Mouse (Mus musculus): ENCODE measurements around the gene Gm29427.
"Not testable (repeated sequence)": the region's sequence is repeated elsewhere in the genome, so short reads cannot be mapped to it uniquely, and the experiment has no call there.

Gene Gm29427

GRCm38 (mm10) chr1:130659641-130660040 lies 56.0 kb downstream of the Gm29427 start:
- DNase-seq (ENCODE audit: low read depth, low spot score): not testable (repeated sequence)

GRCm38 (mm10) chr1:130644103-130644502 lies 71.5 kb downstream of the Gm29427 start:
- no peak for DNase-seq (ENCODE audit: low read depth, low spot score)

GRCm38 (mm10) chr1:130640967-130641366 lies 74.6 kb downstream of the Gm29427 start:
- no peak for DNase-seq (ENCODE audit: low read depth, low spot score)

DNA sequence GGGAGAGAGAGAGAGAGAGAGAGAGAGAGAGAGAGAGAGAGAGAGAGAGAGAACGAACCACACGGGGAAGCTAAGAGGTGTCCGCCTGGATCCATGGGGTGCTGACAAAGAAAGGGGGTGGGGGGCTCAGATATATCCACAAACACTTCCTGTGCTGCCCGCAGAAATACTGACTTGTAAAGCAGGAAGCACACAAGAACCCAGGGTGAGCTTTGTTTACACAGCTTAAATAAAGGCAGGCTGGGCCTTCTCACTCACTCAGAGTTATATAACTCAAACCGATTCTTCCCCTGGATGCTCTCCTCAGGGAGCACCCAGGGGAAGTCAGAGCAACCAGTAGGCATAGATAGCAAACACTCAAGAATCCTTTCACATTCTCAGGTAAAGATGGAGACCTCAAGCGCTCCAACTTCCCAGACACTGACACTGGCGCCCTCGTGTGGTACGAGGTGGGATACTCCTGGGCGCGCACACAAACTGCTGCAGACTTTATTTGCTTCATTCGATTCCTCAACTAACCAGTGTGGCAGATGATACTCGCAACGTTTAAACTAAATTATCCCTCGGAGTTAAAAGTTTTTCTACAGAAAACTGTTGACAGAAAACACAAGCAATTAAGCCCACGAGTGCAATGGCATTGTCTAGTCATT lies 81.7 kb downstream of the Gm29427 start:
- peak; percentile 35 for DNase-seq (ENCODE audit: low read depth, low spot score)

GRCm38 (mm10) chr1:130633316-130633715 lies 82.3 kb downstream of the Gm29427 start:
- no peak for DNase-seq (ENCODE audit: low read depth, low spot score)

DNA sequence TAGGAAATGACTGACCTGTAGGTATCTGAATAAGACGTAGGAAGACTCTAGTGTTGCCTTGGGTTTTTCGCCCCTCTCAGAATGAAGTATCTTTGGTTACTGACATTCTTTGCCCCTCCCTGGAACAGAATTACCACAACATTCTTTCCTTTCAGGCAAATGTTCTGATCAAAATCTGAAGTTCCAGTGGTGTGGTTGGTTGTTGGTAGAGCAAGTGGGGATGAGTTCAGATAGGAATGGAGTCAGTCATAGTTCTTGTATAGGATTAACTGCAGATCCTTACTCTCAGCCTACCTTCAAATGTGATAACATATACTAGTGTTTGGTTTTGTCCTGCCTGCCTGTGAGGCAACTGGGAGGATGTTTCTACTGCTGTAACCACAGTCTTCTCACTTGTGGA lies 86.1 kb downstream of the Gm29427 start, which contains the start of gene Zp3r:
TSS of gene Zp3r (minus strand) at position 101 of the 400 bp plus-strand sequence.
- DNase-seq (ENCODE audit: low read depth, low spot score): no peak

Measured in retina, postnatal 7 days (tissue).